Mouse (Mus musculus) C2C12 (cell line): ENCODE data around the gene Aff1. TPM values are rescaled to one million over a fixed set of nuclear protein-coding genes. Genes with fewer than 3 reads are reported as not detected.

ENCODE experiments used
- H3K27me3 ChIP-seq: one replicate; pipeline ENCODE4 v1.6.1; 2011; ENCODE audit not compliant: control insufficient read depth, insufficient read depth, insufficient read length
- H3K36me3 ChIP-seq: one replicate; pipeline ENCODE4 v1.6.1; 2011; ENCODE audit not compliant: control insufficient read depth, insufficient read depth
- H3K4me3 ChIP-seq: one replicate; pipeline ENCODE4 v1.5.1; 2011; ENCODE audit warnings: mild to moderate bottlenecking, control low read depth; ENCODE audit not compliant: poor library complexity, insufficient read depth, severe bottlenecking
- H3K79me2 ChIP-seq: one replicate; pipeline ENCODE4 v1.6.1; 2011; ENCODE audit not compliant: control insufficient read depth, insufficient read depth
- H3K79me3 ChIP-seq: one replicate; pipeline ENCODE4 v1.6.1; 2011; ENCODE audit warnings: low read depth, control low read depth
- H3ac ChIP-seq: one replicate; pipeline ENCODE3; 2011; ENCODE audit warnings: low read depth; ENCODE audit not compliant: control insufficient read depth, insufficient read length
- CEBPB ChIP-seq: IDR thresholded peaks from one replicate; pipeline ENCODE4 v1.6.1; 2011; ENCODE audit warnings: low read depth, mild to moderate bottlenecking, control low read depth, moderate library complexity
- CTCF ChIP-seq: IDR thresholded peaks from one replicate; pipeline ENCODE4 v1.5.1; 2011; ENCODE audit not compliant: control insufficient read depth, insufficient read depth, insufficient read length
- FOSL1 ChIP-seq: IDR thresholded peaks from one replicate; pipeline ENCODE4 v1.8.0; 2011; ENCODE audit warnings: mild to moderate bottlenecking, low read length; ENCODE audit not compliant: poor library complexity, insufficient read depth, severe bottlenecking
- MAX ChIP-seq: IDR thresholded peaks from one replicate; pipeline ENCODE4 v1.6.1; 2011; ENCODE audit warnings: mild to moderate bottlenecking, control low read depth
- MYOD1 ChIP-seq: IDR thresholded peaks from one replicate; pipeline ENCODE4 v1.6.1; 2011; ENCODE audit warnings: low read depth; ENCODE audit not compliant: control insufficient read depth, insufficient read length
- MYOG ChIP-seq: IDR thresholded peaks from one replicate; pipeline ENCODE4 v1.6.1; 2011; ENCODE audit not compliant: control insufficient read depth, insufficient read length; ENCODE audit errors: extremely low read depth
- USF1 ChIP-seq: IDR thresholded peaks from one replicate; pipeline ENCODE4 v1.6.1; 2011; ENCODE audit warnings: low read depth, mild to moderate bottlenecking, control low read depth, moderate library complexity
- polyA plus RNA-seq: library from polyadenylated mRNA; unstranded; fragments of >200 nt; fragmentation: generic; extraction: Trizol; gene quantifications from one replicate; pipeline ENCODE4 v1.2.1, GENCODE M21; 2012; ENCODE audit warnings: missing spikeins

The Aff1 gene
- polyA plus RNA-seq, 1 experiment = 10.0 TPM

DNA sequence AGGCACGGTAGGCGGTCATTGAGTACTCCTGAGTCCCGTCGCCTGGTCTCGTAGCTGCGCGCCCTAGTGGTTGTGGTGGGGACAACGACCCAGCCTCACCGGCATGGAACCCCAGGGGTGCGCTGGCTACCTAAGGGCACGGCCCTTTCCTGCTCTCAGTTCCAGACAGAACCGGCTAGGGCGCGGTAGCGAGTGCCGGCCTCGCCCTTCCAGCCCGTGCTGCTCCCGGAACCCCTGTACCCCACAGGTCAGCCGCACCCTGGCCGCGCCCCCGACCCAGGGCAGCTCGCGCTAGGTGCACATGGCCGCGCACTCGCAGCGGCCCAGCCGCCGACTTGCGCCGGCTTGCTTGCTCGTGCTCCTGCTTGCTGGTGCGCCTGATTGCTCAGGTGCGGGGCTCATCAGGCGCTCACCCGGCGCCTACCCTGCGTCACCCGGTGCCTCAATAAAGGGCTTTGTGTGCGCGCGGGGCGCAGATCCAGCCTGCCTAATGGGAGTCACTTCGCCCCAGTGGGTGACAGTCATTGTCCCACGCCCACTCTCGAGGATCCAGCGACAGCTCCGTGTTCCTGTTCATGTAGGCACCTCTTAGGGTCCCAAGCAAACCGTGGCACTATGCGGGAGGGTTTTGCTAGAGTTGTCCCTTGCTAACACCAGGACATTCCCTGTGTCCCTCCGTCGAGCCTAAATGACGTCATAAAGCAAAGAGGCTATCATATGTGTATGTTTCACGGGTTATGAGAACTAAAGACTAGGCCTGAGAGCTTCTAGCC lies 36.6 kb upstream of the Aff1 start, which contains the start of gene 1700016H13Rik:
TSS of gene 1700016H13Rik (minus strand) at position 665 of the 773 bp plus-strand sequence.
- no peak for TF ChIP-seq MYOG
- TF ChIP-seq CTCF = peak; percentile 53
- H3K79me3 ChIP-seq = no peaks in the 10 kb centered on the region
- no peaks in the 10 kb centered on the region for H3K36me3 ChIP-seq
- H3K4me3 ChIP-seq = peak within 1 kb of the TSS; percentile 11
- no peaks in the 10 kb centered on the region for H3K79me2 ChIP-seq
- no peak within 1 kb of the TSS for H3ac ChIP-seq
- no peaks in the 10 kb centered on the region for H3K27me3 ChIP-seq

GRCm38 (mm10) chr5:103658921-103659320 lies 33.3 kb upstream of the Aff1 start:
- Histone ChIP-seq H3K4me3 (no peak overlapping the region), H3K36me3 (no peaks in the 10 kb centered on the region), H3K27me3 (peaks cover 5% of the 10 kb centered on the region), H3K79me3 (no peaks in the 10 kb centered on the region), H3K79me2 (no peaks in the 10 kb centered on the region), H3ac (no peak overlapping the region)
- TF ChIP-seq USF1 (no peak), FOSL1 (no peak), MYOD1 (no peak), CTCF (no peak), MAX (no peak), CEBPB (no peak), MYOG (no peak)

DNA sequence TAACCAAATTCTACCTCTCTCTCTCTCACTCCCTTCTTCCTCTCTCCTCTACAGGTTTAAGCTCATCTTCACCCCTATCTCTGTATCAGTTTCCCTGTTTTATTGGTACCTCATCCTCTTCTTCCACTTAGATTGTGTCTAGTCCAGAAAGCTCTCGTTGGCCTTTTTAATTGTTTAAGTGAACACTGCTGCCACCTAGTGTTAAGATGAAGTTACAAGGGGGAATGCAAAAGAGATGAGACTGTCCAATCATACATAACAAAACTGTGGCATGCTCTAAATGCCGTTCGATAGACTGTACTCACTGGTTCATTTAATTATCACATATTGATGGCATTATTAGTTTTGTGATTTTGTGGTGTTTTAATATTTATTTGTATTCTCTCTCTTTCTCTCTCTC lies 32.6 kb upstream of the Aff1 start:
- H3K79me2 ChIP-seq = no peaks in the 10 kb centered on the region
- no peaks in the 10 kb centered on the region for H3K79me3 ChIP-seq
- H3K27me3 ChIP-seq = peaks cover 5% of the 10 kb centered on the region
- TF ChIP-seq CEBPB (no peak), CTCF (peak; percentile 1), MYOD1 (no peak), MYOG (no peak), FOSL1 (no peak)
- H3ac ChIP-seq = no peak overlapping the region
- no peaks in the 10 kb centered on the region for H3K36me3 ChIP-seq
- H3K4me3 ChIP-seq = no peak overlapping the region

GRCm38 (mm10) chr5:103664932-103665331 lies 27.2 kb upstream of the Aff1 start:
- TF ChIP-seq CEBPB = no peak
- no peak for TF ChIP-seq MYOG
- TF ChIP-seq USF1 = no peak
- TF ChIP-seq MAX = no peak
- no peak for TF ChIP-seq MYOD1
- TF ChIP-seq CTCF = no peak
- TF ChIP-seq FOSL1 = no peak
- no peak overlapping the region for H3K4me3 ChIP-seq

DNA sequence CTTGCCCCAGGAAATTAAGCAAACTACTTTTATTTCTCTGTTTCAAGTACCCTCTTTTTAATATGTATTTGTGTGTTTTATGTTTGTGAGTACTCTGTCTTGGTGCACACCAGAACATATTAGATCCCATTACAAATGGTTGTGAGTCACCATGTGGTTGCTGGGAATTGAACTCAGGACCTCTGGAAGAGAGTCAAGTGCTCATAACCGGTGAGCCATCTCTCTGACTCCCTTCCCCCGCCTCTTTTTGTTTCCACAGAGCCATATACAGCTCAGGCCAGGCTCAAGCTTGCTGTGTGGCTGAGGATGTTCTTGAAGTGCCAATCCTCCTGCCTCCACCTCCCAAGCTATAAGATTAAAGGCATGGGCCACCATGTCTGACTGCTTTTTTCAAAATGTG lies 26.3 kb upstream of the Aff1 start:
- no peak for TF ChIP-seq USF1
- TF ChIP-seq FOSL1 = no peak
- TF ChIP-seq CEBPB = no peak
- TF ChIP-seq MAX = no peak
- no peak for TF ChIP-seq CTCF
- no peak for TF ChIP-seq MYOG
- no peak for TF ChIP-seq MYOD1
- H3K36me3 ChIP-seq = no peaks in the 10 kb centered on the region

More at GRCm38 (mm10) chr5:103664932-103665331, 27.2 kb upstream of the Aff1 start:
- H3K79me3 ChIP-seq = no peaks in the 10 kb centered on the region
- H3K79me2 ChIP-seq = no peaks in the 10 kb centered on the region
- peaks cover 5% of the 10 kb centered on the region for H3K27me3 ChIP-seq
- H3K36me3 ChIP-seq = no peaks in the 10 kb centered on the region
- no peak overlapping the region for H3ac ChIP-seq

DNA sequence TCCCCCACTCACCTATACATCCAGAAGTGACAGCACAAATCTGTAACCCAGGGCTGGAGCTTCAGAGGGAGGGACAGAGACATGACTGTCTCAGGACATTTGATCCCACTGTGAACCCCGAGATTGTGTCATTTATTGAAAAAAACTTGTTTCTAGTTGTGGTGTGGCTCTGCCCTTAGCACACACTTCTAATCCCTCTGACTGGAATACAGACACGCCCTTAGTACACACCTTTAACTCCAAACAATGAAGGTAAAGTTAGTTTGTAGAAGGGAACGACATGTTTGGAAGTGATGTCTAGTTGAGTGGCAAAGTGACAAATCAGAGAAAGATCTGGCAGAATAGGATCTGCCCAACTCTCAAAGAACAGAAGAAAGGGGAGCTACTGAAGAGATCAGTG lies 20.3 kb upstream of the Aff1 start:
- TF ChIP-seq MYOD1 (no peak), MYOG (no peak), MAX (no peak), USF1 (no peak), CEBPB (no peak), CTCF (no peak), FOSL1 (no peak)

More for the DNA sequence above, 26.3 kb upstream of the Aff1 start:
- Histone ChIP-seq H3K4me3 (no peak overlapping the region), H3ac (no peak overlapping the region), H3K79me3 (no peaks in the 10 kb centered on the region), H3K79me2 (no peaks in the 10 kb centered on the region), H3K27me3 (peaks cover 4% of the 10 kb centered on the region)

More for the DNA sequence above, 20.3 kb upstream of the Aff1 start:
- H3K27me3 ChIP-seq = no peaks in the 10 kb centered on the region
- H3K79me3 ChIP-seq = no peaks in the 10 kb centered on the region
- no peak overlapping the region for H3ac ChIP-seq
- no peaks in the 10 kb centered on the region for H3K36me3 ChIP-seq
- H3K4me3 ChIP-seq = no peak overlapping the region
- no peaks in the 10 kb centered on the region for H3K79me2 ChIP-seq
